Mouse (Mus musculus) lung, postnatal 0 days (tissue): ENCODE measurements around the gene Ppfia1. TPM values are rescaled to one million over a fixed set of nuclear protein-coding genes. Genes with fewer than 3 reads are reported as not detected.
A peak's percentile ranks its signal among the peaks of the same experiment; 100 is the strongest.

ENCODE experiments used
- ATAC-seq: fragments of 200-750 bp; cut with Nextera tagmentation; 2 replicates; pipeline ENCODE4 v1.8.0; 2017; ENCODE audit warnings: moderate library complexity
- DNase-seq: peaks from one replicate; pipeline ENCODE4 v3.0.0-alpha.2; 2016; ENCODE audit warnings: low spot score
- H3K27ac ChIP-seq: fragments of 300-500 bp; sonication (generic); 2 replicates; pipeline ENCODE4 v1.5.1; 2014; ENCODE audit warnings: antibody characterized with exemption, mild to moderate bottlenecking, low read length, mixed read lengths
- H3K27me3 ChIP-seq: fragments of 300-500 bp; sonication (generic); replicated peaks from 2 replicates; pipeline ENCODE4 v1.6.1; 2014; ENCODE audit warnings: low read length, mixed read lengths; ENCODE audit not compliant: insufficient read depth
- H3K36me3 ChIP-seq: fragments of 300-500 bp; sonication (generic); 2 replicates; pipeline ENCODE4 v1.6.1; 2014; ENCODE audit warnings: low read length, mixed read lengths; ENCODE audit not compliant: insufficient read depth
- H3K4me1 ChIP-seq: fragments of 300-500 bp; sonication (generic); 2 replicates; pipeline ENCODE4 v1.6.1; 2014; ENCODE audit warnings: antibody characterized with exemption, low read depth, low read length, mixed read lengths; ENCODE audit not compliant: insufficient read depth
- H3K4me2 ChIP-seq: fragments of 300-500 bp; sonication (generic); replicated peaks from 2 replicates; pipeline ENCODE4 v1.6.1; 2014; ENCODE audit warnings: low read depth, mild to moderate bottlenecking, low read length, moderate library complexity, mixed read lengths
- H3K4me3 ChIP-seq: fragments of 300-500 bp; sonication (generic); 2 replicates; pipeline ENCODE4 v1.5.1; 2014; ENCODE audit warnings: low read depth, low read length
- H3K9ac ChIP-seq: fragments of 300-500 bp; sonication (generic); replicated peaks from 2 replicates; pipeline ENCODE4 v1.6.1; 2014; ENCODE audit warnings: low read depth, mild to moderate bottlenecking
- H3K9me3 ChIP-seq: fragments of 300-500 bp; sonication (generic); 2 replicates; pipeline ENCODE4 v1.6.1; 2016; ENCODE audit warnings: low read length, mixed read lengths
- CTCF ChIP-seq: IDR thresholded peaks from 2 replicates; pipeline ENCODE4 v1.5.1; 2016; ENCODE audit warnings: antibody characterized with exemption, mild to moderate bottlenecking
- EP300 ChIP-seq: IDR thresholded peaks from 2 replicates; pipeline ENCODE4 v1.6.1; 2016; ENCODE audit warnings: antibody characterized with exemption, mild to moderate bottlenecking, control low read depth
- WGBS: fragments of 180-500 bp; shearing (Covaris S2); extraction: QIAGEN DNeasy Blood & Tissue Kit; methylation state at CpG from one replicate; pipeline ENCODE4 v1.1.7; 2014; 5-methylcytosine and 5-hydroxymethylcytosine counted together
- polyA plus RNA-seq: library from polyadenylated mRNA; unstranded; fragments of >200 nt; fragmentation: Nextera tagmentation; extraction: Ambion mirVana; gene quantifications from 2 replicates; pipeline ENCODE4 v1.2.1, GENCODE M21; 2015

The Ppfia1 gene
- polyA plus RNA-seq, 1 experiment from 2014 or later, result 19.7 TPM

- Histone ChIP-seq H3K36me3 (no peaks in the 10 kb centered on the region; the same call in 1 of the 2 replicates), H3K27ac (no peak overlapping the region), H3K9me3 (no peaks in the 10 kb centered on the region), H3K4me2 (no peak overlapping the region), H3K4me1 (no peaks in the 10 kb centered on the region), H3K9ac (no peak overlapping the region), H3K27me3 (no peaks in the 10 kb centered on the region), H3K4me3 (no peak overlapping the region)
- 3% methylated on average over 1 of the region's 1 CpGs for WGBS
- ATAC-seq (peak; percentile 40), DNase-seq (peak; percentile 34)
- TF ChIP-seq CTCF (peak; percentile 35), EP300 (no peak)
Measured at GRCm38 (mm10) chr7:144527723-144528221, 25.8 kb downstream of the Ppfia1 start.

GRCm38 (mm10) chr7:144526649-144527048 is 26.9 kb downstream of the Ppfia1 start:
- Histone ChIP-seq H3K27ac (no peak overlapping the region), H3K9me3 (no peaks in the 10 kb centered on the region), H3K4me2 (no peak overlapping the region), H3K9ac (no peak overlapping the region), H3K4me3 (no peak overlapping the region), H3K4me1 (no peaks in the 10 kb centered on the region), H3K36me3 (no peaks in the 10 kb centered on the region; the same call in 1 of the 2 replicates), H3K27me3 (no peaks in the 10 kb centered on the region)
- ATAC-seq (no peak), DNase-seq (no peak)
- TF ChIP-seq EP300 (no peak), CTCF (no peak)
- 44% methylated on average over 2 of the region's 2 CpGs for WGBS

- H3K9ac ChIP-seq, result no peak overlapping the region
- TF ChIP-seq EP300 (no peak), CTCF (no peak)
- 77% methylated on average over 6 of the region's 6 CpGs for WGBS
- ATAC-seq (no peak), DNase-seq (no peak)
- H3K27me3 ChIP-seq, result no peaks in the 10 kb centered on the region
- H3K9me3 ChIP-seq, result no peaks in the 10 kb centered on the region
- no peak overlapping the region for H3K4me2 ChIP-seq
- no peak overlapping the region for H3K4me3 ChIP-seq
- peaks cover 6% of the 10 kb centered on the region for H3K36me3 ChIP-seq
- no peak overlapping the region for H3K27ac ChIP-seq
- H3K4me1 ChIP-seq, result no peaks in the 10 kb centered on the region
Measured at GRCm38 (mm10) chr7:144524427-144525191, 28.9 kb downstream of the Ppfia1 start.

- Histone ChIP-seq H3K36me3 (peaks cover 6% of the 10 kb centered on the region), H3K4me1 (no peaks in the 10 kb centered on the region), H3K4me3 (no peak overlapping the region), H3K27ac (no peak overlapping the region), H3K9ac (no peak overlapping the region), H3K27me3 (no peaks in the 10 kb centered on the region), H3K4me2 (no peak overlapping the region), H3K9me3 (no peaks in the 10 kb centered on the region)
- TF ChIP-seq EP300, result no peak
- no peak for TF ChIP-seq CTCF
- no peak for DNase-seq
- no peak for ATAC-seq
- WGBS, result 73% methylated on average over 3 of the region's 3 CpGs
Measured at GRCm38 (mm10) chr7:144523415-144523814, 30.1 kb downstream of the Ppfia1 start.

- H3K9me3 ChIP-seq, result no peaks in the 10 kb centered on the region
- no peak overlapping the region for H3K9ac ChIP-seq
- ATAC-seq (no peak), DNase-seq (no peak)
- H3K4me1 ChIP-seq, result no peaks in the 10 kb centered on the region
- no peak for TF ChIP-seq CTCF
- no peak for TF ChIP-seq EP300
- H3K36me3 ChIP-seq, result peaks cover 12% of the 10 kb centered on the region
- H3K4me2 ChIP-seq, result no peak overlapping the region
- H3K27ac ChIP-seq, result no peak overlapping the region
- 84% methylated on average over 2 of the region's 2 CpGs for WGBS
- H3K27me3 ChIP-seq, result no peaks in the 10 kb centered on the region
- no peak overlapping the region for H3K4me3 ChIP-seq
Measured at GRCm38 (mm10) chr7:144521927-144522326, 31.6 kb downstream of the Ppfia1 start.

GRCm38 (mm10) chr7:144519852-144520251 is 33.7 kb downstream of the Ppfia1 start:
- TF ChIP-seq CTCF (no peak; the same call in 1 of the 2 replicates), EP300 (no peak)
- peaks cover 17% of the 10 kb centered on the region for H3K36me3 ChIP-seq
- DNase-seq, result peak; percentile 62

More at GRCm38 (mm10) chr7:144519852-144520251, 33.7 kb downstream of the Ppfia1 start:
- H3K27me3 ChIP-seq, result no peaks in the 10 kb centered on the region
- no peak overlapping the region for H3K9ac ChIP-seq
- no peak overlapping the region for H3K4me3 ChIP-seq
- peak; percentile 79 for ATAC-seq
- no peaks in the 10 kb centered on the region for H3K4me1 ChIP-seq
- no peak overlapping the region for H3K27ac ChIP-seq
- H3K4me2 ChIP-seq, result no peak overlapping the region
- no peaks in the 10 kb centered on the region for H3K9me3 ChIP-seq
- WGBS, result 68% methylated on average over 5 of the region's 5 CpGs
